Mouse (Mus musculus): ENCODE measurements around the gene Adarb2.

The Adarb2 gene

DNA sequence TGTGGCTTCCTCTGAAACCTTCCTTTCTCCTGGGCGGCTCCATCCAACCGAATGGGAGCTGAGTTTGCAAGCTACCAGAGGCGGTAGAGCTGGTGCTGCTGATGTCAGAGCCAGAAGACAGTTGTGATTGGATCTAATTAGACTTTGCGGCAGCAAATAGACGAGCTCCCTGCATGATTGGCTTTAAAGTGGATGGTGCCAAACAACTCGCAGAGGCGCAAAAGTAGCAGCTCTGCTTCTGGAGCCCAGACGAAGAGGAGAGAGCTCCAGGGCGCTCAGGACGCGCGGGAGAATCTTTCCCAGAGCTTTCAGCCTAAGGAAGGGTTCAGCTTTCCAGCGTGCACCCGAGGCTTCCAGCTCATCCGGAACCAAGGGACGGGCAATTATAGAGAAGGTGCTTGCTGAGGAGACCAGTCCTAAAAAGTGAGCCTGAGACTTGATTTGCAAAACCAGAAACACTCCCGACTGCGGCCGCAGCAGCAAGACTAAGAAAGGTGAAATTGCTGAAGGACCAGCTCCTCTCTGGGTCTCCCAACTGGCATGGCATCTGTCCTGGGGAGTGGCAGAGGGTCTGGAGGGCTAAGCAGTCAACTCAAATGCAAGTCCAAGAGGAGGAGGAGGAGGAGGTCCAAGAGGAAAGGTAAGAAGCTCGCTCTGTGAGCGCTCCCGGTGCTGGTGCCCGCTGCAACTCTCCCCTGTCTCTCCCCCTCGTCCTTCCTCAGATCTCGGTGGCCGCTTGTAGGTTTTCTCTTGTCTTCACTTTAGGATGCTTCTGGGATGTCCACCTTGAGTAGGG, at the start of gene Adarb2:
Adarb2 (plus strand) TSS at position 186 of the 796 bp plus-strand sequence.
- no peak for DNase-seq

DNA sequence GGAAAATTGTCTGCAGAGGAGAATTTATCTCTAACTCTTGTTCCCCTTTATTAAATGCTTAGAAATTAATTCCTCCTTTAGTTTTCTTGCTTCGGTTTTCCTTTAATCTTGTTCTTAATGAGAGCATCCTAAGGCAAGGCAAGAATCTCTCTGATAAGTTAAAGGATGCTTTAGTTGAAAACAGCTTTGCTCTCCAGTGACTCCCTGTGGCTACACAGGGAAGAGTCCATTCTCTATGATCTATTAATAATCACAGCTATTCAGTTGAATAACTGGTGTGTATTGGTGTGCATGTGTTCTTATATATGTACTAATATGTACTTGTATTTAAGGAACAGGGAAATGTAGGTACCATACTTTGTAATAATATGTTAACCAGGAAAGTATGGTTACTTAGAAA, 28.9 kb upstream of the Adarb2 start:
- DNase-seq: no peak

DNA sequence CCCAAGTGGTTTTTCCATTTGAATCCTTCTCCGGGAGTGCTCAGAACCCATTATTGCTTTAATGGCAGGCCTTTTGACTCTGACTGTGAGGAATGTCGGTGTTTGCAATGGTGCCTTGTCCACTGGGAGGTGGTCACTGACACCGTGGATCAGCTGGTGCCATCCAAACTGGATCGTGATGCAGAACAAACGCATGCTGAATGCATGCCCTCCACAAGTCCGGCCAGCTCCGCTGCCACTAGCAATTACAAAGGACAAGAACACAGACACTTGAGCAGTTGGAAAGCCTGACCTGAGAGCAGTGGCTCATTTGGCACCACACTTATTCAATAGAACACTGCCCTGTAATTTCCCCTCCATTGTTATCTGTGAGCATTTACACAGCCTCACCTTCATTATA, 10.7 kb upstream of the Adarb2 start:
- no peak for DNase-seq

DNA sequence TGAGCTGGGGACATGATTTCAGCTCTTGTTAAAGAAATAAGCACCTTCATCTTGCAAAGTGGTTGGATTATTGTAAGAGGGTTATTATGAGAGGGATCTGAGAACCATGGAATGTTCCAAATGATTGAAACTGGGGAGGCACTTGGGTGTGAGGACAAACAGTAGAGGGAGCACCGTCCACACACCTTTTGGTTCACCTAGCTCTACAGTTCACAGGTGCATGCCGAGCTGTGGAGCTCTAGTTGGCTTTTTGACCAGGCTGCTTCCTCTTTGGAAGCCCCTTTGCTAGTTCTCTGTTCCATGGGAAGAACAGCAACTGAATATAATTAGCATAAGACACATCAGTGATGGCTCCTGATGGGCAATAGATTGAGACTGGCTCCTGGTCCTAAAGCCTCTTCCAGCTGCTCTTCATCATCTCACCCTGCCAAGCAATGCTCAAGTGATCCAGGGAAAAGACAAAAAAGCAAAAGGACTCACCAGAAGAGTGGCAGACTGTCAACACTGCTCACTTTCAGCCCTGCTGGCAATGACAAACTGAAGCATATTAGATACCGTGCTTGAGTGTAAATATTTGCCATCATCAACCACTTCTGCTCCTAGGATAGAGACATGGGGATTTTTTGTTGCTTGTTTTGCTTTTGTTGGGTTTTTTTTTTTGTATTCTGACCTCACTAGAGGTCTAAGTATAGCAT, 3.3 kb upstream of the Adarb2 start:
- DNase-seq: no peak

DNA sequence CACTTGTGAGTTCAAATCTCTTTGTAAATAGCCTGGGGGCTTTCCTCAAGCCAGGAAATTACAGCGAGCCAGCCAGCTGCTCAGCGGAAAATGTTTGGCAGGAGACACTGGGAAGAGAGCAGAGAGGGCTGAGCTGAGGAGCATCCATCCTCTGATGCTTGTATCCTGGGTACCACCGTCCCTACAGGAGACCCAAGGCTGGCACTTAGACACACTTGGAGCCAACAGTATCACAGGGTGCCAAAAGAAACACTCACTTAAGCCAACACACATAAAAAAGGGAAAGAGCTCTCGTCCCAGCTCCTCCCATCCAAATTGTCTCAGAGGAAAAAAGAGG, 779 bp downstream of the Adarb2 start:
- DNase-seq: no peak

DNA sequence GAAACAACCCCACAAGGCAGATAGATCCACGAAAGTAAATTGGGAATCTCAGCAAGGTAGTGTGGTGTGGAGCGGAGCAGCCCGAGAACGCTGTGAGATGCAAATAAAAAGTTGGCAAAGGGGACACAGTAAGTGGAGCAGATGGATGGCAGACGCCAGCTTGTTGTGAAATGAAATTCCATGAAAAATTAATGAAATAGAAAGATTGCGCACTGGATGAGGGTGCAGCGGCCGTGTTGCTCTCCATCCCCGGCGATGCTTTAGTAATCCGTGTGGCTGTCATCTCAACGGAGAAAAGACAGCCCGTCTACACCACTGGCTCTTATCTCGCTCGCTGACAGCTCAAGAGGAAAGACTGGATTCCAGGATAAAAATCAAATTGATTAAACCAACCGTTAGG, 4.7 kb downstream of the Adarb2 start:
- DNase-seq: no peak

DNA sequence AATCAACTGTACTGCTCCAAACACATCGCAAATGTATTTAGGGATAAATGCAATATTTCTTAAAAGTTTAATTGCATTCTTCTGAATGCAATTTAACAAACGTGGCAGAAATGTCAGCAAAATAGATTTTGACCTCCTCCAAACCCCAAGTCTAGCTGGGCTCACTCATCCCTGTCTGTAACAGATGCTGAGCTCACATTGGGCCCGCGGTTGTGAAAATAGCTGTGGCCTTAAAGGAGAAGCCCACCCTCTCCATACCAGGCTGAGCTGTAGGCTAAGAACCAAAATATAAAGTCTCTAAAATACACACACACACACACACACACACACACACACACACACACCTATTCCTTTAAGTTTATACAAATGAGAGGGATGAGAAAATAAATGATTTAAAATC, 8.1 kb downstream of the Adarb2 start:
- DNase-seq: no peak

DNA sequence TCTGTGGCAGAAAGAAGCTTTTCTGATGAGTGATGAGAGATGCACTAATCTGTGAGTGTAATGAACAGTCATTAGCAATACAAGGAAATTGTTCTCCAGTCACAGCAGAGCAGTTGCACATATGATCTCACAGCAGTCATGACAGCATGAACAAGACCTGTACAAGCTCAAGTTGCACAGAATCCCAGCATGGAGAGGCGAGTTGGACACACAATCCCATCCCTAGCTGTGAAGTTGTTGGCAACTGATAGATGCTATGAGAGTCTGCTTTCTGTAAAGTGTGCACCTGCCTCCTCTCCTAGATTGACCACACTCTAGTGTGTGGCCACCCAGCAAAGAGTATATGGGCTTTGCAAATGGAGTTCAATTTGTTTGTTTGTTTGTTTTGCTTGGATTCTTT, 36.2 kb downstream of the Adarb2 start:
- DNase-seq: no peak

DNA sequence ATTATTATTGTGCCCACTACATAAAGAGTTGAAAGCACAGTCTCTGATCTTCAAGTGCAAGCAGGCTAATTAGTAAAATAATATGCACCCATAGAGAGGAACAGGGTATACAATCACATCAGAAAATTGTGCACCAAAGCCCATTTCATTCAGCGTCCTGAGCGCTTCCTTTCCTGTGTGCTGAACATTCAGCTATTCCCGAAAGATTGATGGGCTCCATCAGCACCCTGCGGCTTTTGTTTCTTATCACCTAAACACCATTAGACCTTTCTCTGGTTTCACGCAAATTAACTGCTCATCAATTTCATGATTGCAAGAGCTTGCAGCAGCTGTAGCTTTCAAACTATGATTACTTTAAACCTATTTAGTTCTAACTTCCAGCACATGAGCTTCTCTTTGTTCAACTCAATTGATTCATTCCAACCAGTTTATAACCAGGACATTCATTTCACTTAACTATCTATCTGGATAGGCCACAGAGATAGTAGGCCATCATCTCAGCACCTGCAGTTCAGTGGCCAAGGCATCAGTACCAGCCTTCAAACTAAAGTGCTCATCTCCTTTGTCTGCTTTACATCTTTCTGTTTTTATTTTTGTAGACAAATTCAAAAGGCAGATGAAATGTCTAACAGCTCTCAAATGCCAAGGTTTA, 45.5 kb downstream of the Adarb2 start:
- no peak for DNase-seq

DNA sequence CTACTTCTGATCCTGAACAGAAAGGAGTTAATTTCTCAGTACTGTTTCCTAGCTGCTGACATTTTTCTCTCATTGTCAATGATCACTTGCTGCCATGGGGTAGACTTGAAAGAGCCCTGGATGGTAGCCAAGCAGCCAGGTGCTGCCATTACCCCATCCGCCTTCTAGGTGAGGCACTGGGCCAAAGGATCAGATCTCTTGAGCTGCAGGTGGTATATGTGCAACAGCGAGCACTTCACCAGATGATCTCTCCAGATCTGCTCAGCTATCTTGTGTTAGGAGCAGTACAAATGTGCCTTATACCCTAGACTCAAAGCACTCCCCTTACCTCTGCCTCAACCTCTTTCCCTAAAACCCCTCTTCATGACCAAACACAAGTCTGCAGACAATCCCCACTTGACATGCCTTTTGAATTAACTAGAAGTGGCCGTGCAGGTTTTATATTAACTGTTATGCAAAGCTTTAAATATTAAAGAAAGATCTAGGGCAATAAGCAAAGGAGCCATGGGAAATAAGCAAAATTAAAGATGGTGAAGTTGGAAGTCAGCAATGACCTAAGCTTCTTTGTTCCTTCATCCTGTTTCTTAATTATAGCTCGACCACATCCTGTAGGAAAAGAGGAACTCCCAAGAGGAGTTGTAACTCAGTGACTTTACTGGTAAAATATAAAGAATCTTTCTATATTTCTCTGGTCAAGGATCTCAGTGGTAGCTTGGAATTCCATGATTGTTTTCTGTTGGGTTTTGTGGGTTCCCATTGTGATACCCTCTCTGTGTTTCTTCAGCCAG, 69.7 kb downstream of the Adarb2 start:
- no peak for DNase-seq

DNA sequence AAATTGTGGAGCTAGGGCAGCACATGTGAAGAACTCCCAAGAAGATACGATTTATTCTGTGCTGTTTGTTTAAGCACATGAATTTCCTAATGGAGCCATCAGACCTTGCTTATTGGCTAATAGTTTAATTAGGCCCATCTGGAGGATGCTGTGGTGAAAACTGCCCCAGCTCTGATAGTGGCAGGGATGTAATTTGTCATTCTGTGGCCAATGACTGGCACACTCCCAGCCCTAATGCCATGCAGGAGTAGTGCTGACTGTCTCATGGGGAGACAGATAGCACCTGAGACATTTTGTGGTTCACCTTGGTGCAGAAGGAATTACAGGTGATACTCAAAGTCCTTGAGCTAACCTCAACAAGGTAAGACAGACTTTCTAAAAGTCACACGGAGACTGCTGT, 80.5 kb downstream of the Adarb2 start:
- DNase-seq: no peak

DNA sequence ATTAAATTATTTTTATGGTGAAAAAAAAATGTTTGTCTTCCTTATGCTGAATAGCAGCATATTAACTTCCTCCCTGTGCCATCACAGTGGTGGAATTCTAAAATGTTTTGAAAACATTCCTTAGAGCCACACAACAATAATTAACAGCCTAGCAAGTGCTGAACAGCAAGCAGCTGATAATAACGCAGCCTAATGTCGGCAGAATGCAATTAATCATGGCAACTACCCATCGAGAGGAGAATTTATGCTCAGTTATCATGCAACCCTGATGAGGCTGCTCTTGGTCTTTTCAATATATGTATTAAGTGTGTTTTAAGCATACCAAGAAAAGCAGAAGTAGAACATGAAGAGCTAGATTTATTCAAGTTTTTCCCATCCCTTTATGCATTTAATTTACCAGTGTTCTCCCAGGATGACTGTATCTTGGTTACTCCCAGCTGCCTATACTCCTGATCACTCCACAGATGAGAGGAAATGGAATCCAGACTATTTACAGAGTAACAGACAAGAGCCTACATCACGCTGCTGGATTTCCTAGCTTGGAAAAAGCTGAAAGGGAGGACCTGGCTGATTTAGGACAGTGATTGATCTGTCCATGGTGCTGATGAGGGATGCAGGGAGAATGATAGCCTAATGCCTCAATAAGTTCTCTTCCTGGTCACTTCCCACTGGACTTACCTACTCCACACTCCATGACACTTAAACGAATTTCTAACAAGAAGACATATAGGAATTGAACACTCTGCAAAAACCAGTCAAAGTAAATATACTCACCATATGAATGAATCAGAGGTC, 113.9 kb downstream of the Adarb2 start:
- no peak for DNase-seq

DNA sequence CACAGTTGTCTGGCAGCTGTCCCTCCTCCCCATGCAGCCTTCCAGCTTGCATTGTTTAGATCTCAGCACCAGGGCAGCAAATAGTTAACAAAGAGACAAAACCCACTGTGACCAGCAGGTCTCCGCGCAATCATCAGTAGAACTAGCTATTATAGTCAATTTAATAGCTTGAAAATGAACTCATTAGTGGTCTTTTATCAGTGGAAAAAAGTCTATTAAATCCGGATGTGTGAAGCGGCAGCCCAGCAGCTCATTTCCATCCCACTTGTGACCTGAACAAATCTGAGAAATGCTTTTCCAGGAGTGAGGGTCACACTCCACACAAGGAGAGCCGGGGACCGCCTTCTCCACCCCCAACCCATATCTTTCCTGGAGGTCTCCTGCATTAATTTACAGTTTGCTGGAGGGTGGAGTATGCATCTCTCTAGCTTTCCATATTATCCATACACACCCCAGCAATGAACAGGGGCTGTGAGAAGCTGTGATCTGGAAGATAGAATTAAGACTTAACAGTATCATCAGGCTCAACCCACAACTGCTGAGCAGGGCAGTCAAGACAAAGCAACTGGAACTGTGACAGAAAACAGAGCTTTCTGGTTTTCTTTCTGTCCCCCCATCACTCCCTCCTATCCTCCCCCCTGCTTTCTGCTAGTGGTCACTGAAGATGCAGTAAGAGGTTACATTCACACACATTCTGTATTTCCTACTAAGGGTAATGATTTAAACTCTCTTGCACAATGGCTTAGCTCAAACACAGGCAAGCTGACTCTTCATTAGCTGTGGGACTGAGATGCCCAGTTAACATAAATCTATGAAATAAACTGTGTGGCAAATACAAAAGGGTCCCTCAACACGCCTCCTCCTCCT, 131.2 kb downstream of the Adarb2 start:
- DNase-seq: no peak

DNA sequence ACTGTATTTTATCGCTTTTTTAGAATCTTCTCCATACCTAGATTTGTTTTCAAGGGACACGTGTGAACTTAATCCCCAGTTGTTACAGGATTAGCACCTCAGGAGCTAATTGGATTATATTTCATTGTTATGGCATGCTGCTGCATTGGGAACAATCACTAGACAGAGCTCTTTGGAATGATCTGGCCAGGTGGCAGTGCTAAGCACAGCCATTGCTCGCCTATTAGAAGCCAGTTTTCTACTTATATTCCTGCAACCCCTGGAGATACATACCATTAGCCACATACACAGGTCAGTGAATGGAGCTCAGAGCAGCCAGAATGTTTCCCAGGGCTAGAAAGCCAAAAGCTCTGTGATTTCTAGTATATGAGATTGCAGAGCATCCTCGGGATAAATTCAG, 131.9 kb downstream of the Adarb2 start:
- DNase-seq: no peak

DNA sequence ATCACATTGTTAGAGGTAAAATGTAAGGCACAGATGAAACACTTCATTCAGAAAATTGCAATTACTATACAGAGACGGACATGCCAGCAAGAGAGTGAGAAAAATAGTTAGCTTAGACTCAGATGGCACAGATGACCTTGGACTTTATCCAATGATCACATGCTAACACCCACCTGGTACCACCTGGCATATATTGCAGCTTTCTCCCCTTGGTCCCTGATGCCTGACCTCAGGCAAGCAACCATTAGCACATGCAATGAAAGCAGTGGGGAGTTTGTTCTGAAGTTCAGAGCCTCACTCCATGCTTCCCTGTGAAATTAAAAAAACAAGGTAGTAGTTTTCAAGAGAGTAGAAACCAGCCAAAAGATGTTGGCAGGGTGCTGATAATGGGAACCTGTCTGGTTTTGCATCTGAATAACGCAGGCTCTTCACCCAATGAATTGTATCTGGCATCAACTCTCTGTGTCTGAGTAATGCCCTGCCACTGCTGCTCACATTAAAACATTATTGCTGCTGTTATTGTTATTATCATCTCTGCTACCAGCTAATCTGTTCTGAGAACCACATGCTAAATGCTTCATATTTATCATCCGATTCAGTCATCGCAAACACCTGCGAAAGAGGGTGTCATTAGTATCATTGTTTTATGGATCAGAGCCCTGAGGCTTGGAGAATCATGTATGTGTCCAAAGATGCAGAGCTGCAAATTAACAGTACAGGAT, 138.6 kb downstream of the Adarb2 start:
- no peak for DNase-seq

DNA sequence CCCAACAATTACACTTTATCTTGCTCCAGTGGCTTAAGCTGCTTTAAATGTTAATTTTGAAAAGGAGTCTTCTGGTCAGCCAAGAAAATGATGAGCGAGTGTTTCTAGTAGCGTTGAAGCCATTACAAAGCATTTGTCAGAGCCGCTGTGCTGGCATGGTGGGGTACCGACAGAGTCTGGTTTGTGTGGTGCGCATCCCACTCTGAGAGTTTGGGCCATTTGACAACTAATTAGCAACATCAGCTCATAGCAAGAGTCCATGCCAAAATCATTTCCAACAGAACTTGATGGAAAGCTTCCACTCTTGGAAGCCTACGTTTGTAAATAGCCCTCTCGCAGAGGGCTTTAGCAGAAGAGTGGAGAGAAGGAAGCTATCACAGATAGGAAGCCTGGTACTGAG, 144.5 kb downstream of the Adarb2 start:
- no peak for DNase-seq

DNA sequence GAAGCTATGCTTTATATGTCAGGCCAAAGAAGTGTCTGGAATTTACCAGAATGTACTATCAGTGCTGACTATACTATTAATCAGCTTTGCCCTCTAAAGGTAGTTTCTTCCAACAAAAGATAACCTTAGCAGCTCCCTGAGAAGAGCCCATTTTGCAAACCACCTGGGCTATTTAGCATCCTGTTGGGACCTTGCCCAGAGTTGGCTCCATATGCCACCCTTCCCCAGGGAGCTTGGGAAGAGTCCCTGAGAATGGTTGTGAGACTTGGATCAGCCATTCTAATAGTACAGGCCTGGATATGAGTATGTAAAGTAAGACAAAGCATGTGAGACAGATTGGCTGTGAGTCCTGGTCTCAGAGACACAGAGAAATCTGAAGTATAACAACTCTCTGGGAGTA, 149.7 kb downstream of the Adarb2 start:
- no peak for DNase-seq

DNA sequence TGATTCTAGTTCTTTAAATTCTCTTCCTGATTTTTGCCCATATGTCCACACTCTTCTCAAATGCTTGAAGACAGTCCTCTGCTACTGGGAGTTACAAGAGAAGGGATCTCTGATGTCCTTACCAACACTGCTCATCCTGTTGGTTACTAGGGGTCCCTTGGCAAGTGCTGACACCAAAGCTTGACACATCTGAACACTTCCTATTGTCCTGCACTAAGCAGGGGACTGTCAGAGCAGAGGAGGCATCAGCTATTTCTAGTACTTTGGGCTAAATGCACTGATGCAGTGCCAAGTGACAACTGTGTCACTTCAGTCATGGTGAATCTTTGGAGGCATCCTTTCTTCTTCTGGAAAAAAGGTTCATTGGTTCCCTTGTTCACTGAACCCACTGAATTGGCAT, 150.3 kb downstream of the Adarb2 start:
- no peak for DNase-seq

DNA sequence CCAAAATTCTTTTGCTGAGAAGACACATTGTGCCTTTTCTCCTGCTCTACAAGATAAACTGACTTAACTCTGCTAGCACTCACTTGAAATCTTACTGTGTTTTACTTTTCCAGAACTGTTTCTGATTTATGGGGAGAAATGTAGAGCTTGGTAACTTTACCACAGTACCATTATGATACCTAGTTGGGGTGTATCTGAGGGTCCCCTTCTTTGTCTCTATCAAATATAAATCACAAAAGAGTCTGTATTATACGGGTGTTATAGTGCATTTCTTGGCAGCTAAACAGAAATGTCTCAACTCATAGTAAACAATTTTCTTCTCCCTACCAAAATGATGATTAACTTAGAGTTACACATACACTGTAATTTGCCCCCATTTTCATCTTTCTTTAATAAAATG, 162.9 kb downstream of the Adarb2 start:
- no peak for DNase-seq

DNA sequence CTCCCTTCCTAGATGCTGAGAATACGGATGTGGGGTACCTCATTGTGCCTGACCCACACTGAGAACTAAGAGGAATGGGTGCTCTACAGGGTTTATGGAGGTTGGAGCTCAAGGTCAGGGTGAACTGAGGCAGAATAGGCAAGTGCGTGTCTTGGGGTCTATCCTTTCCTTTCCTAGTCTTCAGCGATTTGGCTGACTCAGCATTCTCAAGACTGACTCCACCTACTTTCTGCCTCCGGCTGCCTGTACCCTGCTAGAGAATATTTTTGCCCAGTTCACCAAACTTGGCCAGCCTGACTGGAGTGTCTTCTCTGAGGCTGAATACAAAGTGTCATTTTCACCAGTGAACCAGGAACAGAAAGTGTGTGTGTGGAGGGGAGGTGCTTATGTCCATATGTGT, 163.4 kb downstream of the Adarb2 start:
- no peak for DNase-seq

DNA sequence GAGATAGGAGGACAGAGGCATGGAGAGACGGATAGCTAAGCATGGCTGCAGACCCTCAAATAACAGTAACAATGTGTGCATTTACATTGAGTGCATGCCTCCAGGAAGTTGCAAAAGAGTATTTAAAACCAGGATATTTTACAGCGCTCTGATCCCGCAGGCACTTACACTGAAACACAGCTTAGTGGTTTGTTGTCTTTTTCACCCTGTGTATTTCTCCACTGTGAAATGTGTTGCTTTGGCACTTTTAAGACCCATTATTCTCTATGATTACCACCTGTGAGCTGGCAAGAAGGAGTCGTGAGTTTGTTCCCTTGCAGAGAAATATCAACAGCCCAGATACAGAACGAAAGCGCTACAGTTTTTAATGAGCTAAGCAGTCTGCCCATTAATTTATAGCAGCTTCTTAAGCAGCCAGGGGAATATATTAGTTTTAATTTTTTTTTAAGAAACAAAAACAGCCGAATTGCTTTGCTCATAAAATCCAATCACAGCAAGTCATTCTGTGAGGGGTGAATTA, 167.3 kb downstream of the Adarb2 start:
- DNase-seq: no peak
